Mouse (Mus musculus) gastrocnemius, postnatal 4 days (tissue): ENCODE results near the gene Sirt3. TPM values are rescaled to one million over a fixed set of nuclear protein-coding genes. Genes with fewer than 3 reads are reported as not detected.

Source experiments
- DNase-seq, 2 experiments: peaks; one replicate each; pipeline ENCODE4 v3.0.0; 2021 to 2022; ENCODE audit warnings: low spot score in 2 of 2, mixed read lengths in 2 of 2
- long read RNA-seq, 2 experiments: library from polyadenylated mRNA; stranded (forward); transcript quantifications; one replicate each; pipeline ENCODE4 v2.0.0; 2021
- total RNA-seq, 2 experiments: library from RNA; stranded (reverse); gene quantifications; 2 replicates each; pipeline ENCODE4 v1.2.3; 2021

Sirt3 gene
- total RNA-seq: 10 to 100 TPM; 16.4 to 18.9 TPM
- long read RNA-seq, experiment 1, transcript Sirt3-202 (7 exons, 1,416 nt): major isoform, 8 of 24 reads
- long read RNA-seq, experiment 1, partial matches to known transcripts: 2 of 24 reads
- long read RNA-seq, experiment 1, other reads (novel, unspliced or antisense): 13 of 24 reads
- long read RNA-seq, experiment 2, transcript Sirt3-202 (7 exons, 1,416 nt): major isoform, 7 of 30 reads
- long read RNA-seq, experiment 2, partial matches to known transcripts: 2 of 30 reads
- long read RNA-seq, experiment 2, other reads (novel, unspliced or antisense): 19 of 30 reads

DNA sequence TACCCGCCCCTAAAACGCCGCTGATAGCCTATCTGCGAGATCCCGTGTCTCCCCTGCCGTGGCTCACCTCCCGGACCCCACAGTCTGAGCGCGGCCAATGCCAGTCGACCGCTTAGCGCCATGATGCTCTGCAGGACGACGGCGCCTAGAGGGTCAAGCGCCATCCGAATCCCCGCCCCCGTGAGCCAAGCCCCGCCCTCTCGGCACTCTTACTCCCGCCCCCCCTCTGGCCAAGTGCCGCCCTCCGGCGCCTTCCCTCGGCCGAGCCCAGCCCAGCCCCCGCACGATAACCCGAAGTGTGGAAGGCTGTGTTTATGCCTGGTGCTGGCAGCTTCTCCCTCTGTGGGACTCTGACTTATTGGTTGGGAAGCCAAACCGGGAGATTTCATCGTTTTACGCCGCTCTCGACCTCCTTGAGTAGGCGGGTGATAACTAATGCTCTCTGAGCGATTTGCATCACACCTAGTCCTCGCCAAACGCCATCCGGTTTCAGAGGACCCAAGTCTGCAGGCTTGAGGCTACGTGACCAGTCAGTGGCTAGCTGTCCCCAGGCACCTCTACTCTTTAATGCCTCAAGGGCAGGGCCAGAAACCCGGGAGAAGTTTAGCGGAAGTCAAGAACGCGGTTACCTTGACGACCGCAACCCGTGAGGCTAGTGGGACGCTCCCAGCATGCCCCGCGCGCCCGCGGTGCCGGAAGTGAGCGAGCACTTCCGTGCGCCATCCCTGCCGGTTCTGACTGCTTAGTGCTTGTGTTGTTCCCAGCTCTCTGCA is at the start of gene Sirt3, which contains the start of gene Psmd13:
Gene Sirt3, minus strand, starts transcription at position 614 of the 773 bp plus-strand sequence.
Gene Psmd13, plus strand, starts transcription at position 273 of the 773 bp plus-strand sequence.
- DNase-seq: peak; percentile 94 to 96

DNA sequence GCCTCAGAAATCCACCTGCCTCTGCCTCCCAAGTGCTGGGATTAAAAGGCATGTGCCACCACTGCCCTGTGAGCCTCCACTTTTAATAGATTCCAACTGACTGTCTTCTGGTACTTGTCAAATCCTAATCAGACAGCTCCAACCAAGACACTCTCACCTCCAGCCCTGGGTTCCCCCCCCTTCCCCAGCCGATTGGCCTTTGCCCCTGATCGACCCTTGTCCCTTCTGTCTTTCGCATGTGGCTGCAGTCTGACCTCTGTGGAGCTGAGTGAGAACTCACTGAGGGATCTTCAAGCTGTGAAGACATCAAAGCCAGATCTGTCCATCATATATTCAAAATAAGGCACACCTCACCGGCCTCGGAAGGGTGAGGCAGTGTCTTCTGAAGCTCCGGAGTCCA is 45.1 kb upstream of the Sirt3 start:
- DNase-seq: no peak

DNA sequence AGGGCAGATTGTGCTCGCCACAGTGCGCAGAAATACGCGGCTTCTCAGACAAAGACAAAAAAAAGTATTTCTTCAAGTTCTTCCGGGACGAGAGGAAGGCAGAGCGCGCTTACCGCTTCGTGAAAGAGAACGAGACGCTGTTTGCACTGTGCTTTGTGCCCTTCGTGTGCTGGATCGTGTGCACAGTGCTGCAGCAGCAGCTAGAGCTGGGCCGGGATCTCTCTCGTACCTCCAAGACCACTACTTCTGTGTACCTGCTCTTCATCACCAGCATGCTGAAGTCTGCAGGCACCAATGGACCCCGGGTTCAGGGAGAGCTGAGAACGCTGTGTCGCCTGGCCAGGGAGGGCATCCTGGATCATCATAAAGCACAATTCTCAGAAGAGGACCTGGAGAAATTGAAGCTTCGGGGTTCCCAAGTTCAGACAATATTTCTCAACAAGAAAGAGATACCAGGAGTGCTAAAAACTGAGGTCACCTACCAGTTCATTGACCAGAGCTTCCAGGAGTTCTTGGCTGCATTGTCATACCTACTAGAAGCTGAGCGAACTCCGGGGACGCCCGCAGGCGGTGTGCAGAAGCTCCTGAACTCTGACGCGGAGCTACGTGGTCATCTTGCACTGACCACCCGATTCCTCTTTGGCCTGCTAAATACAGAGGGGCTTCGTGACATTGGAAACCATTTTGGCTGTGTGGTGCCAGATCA is 41.1 kb upstream of the Sirt3 start:
- no peak for DNase-seq

DNA sequence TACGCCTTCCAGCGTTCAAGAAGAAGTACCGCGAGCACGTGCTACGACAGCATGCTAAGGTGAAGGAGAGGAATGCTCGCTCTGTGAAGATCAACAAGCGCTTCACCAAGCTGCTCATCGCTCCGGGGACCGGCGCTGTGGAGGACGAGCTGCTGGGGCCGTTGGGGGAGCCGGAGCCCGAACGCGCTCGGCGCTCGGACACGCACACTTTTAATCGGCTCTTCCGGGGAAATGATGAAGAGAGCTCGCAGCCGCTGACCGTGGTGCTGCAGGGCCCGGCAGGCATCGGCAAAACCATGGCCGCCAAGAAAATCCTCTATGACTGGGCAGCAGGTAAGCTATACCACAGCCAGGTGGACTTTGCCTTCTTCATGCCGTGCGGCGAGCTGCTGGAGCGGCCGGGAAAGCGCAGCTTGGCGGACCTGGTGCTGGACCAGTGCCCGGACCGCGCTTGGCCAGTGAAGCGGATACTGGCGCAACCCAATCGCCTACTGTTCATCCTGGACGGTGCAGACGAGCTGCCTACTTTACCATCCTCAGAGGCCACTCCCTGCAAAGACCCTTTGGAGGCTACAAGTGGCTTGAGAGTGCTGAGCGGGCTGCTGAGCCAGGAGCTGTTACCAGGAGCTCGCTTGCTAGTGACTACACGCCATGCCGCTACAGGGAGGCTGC is 40.4 kb upstream of the Sirt3 start:
- peak in 1 of 2 experiments; percentile 51 for DNase-seq

DNA sequence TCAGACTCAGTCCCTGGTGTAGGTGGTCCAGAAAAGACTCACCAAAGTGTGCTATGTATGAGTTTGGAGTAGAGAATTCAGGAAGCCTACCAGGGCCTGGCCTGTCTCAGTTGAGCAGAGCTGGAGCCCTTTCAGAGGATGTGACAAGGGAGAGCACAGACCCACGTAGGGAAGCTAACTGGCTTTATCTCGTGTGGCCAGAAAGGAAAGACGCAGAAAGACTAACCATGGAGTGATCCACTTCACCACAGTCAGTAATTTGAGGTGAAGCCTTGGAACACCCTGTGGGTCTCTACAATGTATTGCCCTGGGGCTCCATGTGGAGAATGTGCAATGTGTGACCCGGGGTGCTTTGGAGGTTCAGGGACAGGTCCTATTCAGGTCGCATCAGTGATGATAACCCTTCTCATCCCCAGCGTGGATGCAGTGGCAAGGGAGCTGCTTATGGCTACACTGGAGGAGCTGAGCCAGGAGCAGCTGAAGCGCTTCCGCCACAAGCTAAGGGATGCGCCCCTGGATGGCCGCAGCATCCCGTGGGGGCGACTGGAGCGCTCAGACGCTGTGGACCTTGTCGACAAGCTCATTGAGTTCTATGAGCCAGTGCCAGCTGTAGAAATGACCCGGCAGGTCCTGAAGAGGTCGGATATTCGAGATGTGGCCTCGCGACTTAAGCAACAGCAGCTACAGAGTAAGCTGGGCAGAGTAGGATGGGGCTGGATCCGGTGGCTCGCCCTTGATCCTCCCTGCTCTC is 39.3 kb upstream of the Sirt3 start:
- no peak for DNase-seq

DNA sequence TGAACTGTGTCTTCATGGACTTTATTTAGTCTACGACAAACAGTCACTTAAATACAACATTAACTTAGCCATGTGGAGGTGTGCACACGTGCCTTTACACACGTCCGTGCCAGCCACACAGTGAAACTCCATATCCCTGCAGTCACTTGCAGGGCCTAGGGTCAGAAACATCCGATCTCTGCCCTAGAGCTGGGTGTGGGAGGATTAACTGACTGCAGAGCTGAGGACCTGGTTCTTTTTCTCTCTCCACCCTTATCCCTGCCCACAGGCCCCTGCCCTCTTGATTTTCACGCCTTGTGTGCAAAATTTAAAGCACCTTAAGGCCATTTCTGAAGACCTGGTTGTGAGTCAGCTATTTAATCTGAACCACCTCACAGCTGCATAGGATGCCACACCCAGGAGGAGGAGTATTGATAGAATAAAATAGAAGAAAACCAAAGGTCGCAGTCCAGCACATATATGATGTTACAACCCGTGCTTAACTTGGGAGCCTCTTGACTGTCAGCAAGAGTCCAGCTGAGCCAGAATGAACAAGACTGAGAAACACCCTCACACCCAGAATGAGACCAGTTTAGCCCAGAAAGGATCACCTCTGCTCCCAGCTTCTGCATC is 38.4 kb upstream of the Sirt3 start, which contains the start of gene Nlrp6:
Gene Nlrp6, plus strand, starts transcription at position 485 of the 612 bp plus-strand sequence.
- DNase-seq: no peak

DNA sequence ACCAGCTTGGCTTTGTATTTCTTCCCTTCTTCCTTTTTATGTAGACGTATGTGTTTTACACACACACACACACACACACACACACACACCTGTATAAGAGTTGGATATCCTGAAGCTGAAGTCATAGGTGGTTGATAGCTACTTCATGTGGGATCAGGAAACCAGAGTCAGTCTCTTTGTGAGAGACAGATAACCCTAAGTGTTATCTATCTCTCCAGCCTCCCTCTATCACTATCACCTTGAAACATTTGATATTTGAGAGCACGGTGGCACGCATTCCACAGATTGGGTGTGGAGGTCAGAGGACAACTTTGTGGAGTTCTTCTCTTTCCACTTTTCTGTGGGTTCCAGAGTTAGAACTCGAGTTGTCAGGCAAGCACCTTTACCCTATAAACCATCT is 37.8 kb upstream of the Sirt3 start:
- no peak for DNase-seq

DNA sequence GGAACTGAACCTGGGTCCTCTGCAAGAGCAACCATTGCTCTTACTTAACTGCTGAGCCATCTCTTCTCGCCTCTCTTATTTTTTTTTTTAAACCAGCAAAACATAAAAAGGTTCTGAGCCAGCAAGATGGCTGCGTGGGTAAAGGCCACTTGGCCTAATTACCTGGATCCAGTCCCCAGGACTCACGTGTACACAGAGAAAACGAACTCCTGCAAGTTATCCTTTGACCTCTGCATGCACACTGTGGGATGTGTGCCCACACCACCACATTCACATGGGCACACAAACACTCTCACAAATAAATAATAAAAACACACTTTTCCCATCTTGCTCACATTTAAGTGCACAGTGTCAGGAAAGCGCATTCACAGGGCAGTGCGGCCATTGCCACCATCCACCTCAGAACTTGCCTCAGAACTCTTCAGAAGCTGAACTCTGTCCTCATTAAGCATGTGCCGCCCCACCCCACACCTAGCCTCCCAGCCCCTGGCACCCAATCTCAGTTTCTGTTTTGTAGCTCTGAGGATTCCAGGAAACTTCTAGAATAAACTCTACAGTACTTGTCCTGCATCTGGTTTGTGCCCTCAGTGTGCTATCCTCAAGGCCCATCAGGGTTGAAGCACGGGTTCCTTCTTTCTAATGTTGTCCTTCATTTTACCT is 32.1 kb upstream of the Sirt3 start:
- DNase-seq: no peak

DNA sequence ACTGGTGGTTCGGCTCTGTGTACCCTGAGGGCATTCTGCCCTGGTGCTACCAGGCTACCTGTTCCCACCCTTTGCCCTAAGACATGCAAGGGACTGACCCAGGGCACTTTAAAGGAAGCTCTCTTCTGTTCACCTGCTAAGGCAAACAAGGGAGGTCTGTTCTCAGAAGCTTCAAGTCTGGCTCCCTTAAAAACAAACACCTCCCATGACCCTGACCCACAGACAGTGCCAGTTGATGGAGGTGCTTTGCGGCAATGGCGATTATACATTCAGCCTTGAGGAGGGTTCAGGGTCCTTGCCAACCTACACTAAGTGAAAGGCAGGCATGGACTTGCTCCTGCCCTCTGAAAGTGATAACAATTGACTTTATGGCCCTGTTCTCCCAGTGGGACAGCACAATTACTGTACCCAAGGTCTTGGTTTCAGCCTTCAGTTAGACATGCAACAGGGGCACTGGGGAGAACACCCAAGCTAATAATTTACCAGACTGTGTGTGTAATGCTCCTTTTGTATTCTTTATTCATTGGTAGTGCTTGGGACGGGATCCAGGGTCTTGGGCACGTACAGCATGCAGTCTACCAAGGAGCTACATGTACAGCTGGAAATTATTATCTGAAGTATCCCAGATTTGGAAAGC is 30.9 kb upstream of the Sirt3 start:
- DNase-seq: no peak

DNA sequence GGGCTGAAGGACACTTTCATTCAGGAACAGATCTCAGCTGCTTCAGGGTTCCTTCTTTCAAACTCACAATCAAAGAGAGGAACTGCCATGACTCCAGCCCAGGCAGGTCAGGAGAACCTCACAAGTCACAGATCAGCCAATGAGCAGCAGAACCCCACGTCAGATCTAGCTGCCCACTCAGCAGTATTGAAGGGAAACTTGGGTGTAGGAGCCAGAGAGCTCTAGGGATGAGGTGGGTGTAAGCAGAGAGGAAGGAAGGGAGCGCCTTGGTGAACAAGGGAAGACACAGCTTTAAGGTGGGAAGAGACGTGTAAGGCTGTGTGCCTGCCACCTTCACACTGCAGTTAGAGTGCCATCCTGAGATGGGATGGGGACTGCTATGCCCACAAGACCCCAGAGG is 30.2 kb upstream of the Sirt3 start:
- DNase-seq: no peak

DNA sequence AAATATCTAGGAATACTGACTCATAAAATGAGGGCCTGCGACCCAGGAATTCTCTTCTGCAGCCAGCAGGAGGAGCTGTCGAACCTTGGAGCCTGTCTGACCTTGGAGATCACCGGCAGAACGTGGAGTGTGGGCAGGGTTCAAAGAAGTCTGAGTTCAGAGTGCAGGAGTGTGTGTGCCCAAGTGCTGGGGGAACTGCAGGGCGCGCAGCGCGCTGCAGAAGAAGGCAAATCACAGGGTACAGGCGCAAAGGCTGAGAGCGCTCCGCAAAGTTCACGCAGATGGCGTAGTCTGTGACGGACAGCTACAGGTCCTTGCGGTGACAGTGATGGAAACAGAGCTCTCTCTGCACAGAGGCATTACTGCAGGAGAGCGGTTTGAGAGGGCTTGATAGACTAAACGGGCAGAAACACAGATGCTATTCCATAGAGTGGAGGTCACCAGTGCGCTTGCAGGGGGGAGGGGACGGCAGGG is 26.6 kb upstream of the Sirt3 start:
- DNase-seq: peak; percentile 50 to 80

DNA sequence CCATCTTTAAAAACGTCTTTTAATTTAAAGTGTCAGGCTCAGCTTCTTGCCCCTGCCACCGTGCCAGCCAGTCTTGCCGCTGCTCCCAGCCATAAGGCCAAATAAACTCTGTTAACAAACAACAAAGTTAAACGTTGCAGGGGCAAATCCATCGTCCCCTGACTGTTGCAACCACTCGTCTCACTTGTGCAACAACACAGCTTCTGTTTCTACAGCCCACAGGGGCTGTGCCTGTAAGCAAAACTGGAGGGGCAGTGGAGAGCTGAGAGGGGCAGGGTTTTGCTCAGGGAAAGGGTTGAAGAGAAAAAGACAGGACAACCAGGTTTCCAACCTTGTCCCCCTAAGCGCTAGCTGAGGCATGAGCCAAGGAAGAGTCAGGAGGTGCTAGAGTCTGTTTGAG is 26.1 kb upstream of the Sirt3 start:
- DNase-seq: no peak

DNA sequence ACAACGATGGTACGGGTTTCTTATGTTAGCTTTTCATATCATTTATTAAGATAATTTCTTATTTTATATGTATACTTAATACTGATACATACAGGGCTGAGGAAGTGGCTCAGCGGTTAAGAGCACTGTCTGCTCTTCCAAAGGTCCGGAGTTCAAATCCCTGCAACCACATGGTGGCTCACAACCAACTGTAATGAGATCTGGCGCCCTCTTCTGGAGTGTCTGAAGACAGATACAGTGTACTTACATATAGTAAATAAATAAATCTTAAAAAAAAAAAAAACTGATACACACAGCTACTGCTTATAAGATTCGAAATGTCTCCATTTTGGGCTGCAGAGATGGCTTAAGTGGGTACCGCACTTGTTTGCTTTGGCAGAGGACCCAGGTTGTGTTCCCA is 25.6 kb upstream of the Sirt3 start:
- DNase-seq: no peak

DNA sequence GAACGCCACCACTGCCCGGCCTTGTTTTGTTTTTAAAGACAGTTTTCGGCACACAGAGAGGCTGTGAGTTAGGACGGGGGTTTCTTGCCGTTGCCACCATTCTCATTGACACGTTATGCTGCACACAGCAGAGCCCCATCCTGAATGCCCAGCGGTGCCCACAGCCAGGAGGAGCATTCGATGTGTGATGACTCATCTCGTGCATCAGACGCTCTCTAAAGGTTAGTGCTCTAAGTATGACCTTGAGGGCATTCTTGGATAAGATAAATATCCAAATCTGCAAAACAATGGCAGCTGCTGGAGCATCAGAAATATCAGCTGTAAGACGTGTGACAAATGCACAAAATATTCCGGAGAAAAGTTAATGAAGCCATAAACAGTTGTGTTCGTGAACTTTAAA is 25.0 kb upstream of the Sirt3 start:
- DNase-seq: no peak

DNA sequence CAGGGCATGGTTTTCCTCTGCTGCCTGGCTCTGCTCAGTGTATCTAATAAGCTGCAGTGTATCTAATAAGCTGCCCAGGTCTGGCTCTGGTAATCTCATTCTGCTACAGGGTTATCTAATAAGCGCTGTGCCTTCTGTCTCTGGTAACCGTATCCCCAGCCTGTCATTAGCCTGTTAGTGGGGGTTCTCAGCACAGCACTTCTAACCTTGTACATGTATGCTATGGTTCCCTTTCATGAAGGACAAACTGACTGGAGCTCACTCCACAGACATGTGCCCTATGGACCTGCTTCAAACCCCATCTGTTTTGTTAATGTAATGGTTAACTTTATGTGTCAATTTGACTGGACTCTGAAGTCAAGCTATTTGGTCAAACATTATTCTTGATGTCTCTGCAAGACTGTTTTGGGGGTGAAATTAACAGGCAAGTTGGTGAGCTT is 23.6 kb upstream of the Sirt3 start:
- DNase-seq: no peak

DNA sequence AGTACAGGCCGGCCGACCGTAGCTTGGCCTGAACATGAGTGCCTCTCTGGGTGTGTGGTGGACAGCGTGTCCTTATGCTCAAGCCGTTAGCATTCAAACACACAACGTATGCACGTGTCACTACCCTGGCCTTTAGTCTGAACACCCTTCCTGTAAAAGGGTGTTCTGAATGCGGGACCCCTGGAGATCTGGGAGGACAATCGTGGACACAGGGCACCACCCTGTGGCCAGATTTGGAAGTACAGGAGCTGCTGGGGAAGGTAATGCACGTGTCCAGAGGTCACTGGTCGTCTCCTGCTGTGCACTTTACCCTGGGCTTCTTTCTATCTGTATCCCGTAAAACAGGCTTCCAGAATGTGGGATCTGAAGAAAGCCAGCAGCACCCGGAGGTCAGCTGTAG is 21.1 kb upstream of the Sirt3 start:
- peak; percentile 67 to 75 for DNase-seq

DNA sequence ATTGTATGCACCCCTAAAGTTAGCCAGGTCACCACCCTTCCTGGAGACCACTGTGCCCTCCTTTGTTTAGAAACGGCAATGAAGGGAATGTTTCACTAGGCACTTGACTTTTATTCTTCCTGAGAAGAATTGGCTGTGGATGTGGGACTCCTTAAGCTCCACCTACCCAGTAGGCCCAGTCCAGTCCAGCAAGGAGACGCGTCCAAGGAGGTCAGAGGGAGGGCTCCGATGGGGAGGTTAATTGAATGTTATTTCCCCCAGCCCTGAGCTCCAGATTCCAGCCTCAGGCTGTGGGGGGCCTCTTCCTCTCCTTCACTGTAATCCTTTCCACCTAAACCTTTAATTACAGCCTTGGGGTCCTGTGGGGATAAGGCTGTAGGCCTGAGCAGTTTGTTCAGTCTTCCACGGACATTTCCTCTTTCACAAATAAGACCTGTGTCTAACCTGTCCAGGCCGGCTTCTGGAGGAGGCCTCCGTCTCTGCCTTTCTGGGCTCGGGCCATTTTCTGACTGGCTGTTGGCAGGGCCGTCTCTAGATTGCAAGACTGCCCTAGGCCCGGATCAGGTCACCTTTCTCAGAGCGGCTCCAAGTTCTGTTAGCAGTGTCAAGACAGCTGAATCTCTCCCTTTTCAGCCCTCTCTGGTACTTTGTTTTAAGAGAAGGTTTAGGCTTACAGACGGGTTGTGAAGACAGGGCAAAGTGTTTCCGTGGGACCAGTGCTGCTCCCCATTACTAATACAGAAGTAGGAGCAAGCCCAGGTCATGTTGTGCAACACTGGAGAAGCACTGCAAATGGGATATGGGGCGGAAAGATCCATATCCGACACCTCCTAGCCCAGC is 20.1 kb upstream of the Sirt3 start:
- no peak for DNase-seq

DNA sequence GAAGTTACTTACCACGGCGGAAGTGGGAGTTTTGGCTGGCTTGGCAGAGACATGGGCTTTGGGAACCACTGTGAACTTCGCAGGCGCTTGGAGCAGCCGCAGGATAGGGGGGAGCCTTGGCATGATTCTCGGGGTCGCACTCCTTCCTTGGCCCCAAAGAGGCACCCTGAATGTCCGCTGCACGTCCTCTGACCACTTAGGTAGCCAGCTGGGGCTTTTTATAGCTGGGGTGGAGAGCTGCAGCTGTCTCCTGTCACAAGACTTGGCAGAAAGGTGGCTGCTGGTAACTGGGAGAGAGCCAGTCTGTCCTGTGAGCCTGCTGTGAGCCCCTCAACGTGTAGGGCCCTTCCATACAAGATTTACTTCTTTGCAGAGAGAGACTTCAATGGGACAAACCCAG is 18.1 kb upstream of the Sirt3 start, which contains the start of gene Cox8b:
Gene Cox8b, minus strand, starts transcription at position 227 of the 400 bp plus-strand sequence.
- DNase-seq: peak in 1 of 2 experiments; percentile 40
